Mouse (Mus musculus): ENCODE results near the gene Eid3. TPM values are rescaled to one million over a fixed set of nuclear protein-coding genes. Genes with fewer than 3 reads are reported as not detected.

Gene Eid3
- total RNA-seq (2021): 1 to 10 TPM; 1.9 to 2.5 TPM
- long read RNA-seq, experiment 1: 0 reads
- long read RNA-seq, experiment 2: 0 reads

DNA sequence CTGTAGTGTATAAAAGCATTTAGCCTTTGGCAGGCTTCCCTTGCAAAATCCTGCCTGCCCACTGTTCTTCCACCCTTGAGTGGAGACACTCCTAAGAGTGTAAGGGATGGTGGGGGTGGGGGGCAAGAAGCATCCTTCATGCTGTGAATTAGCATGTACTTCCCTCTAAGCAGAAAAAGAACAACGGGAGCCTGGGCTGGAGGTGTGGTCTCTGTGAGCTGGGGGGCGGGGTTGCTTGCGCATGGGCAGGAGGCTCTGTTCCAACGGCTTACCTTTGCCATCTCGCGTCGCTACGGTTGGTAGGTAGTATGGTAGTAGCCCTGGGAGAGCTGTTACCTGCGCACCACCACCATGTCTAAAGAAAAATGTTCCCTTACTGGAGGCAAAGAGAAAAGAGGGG is at the start of gene Eid3:
Eid3 (plus strand) TSS at position 271 of the 400 bp plus-strand sequence.
- DNase-seq: no peak

DNA sequence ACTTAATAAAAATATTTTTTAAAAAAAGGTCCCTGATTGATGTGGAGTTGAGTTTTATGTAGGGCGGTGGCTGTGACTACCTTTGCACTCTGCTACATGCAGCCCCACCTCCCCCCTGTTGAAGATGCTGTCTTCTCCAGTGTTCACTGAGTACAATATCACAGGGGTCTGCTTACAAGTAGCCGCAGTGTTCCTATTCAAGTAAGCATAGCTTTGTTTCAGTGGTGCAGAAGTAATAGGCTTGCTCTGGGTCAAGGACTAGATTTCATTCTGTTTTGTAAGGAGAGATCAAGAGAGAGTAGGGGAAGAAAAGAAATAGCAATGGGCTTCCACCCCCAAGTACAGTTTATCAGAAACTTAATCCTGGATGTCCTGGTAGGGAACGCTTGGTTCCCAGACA is 48.9 kb upstream of the Eid3 start:
- DNase-seq: no peak

DNA sequence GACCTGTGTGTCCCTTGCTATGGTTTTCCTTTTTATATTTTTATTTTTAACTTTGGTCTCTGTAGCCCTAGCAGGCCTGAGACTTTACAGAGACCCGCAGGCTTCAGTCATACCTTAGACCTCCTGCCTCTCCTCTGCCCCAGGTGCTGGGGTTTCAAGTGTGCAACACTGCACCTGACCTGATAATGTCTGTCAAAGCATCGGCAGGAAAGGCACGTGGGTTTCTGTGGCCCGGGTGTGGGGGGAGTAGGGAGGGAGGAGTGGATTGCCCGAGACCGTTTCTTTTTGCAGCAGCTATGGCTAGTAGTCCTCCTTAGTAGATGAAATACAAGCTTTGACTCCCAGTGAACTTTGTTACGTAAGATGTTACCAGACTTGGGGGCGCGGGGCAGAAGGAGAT is 48.5 kb upstream of the Eid3 start:
- DNase-seq: no peak

DNA sequence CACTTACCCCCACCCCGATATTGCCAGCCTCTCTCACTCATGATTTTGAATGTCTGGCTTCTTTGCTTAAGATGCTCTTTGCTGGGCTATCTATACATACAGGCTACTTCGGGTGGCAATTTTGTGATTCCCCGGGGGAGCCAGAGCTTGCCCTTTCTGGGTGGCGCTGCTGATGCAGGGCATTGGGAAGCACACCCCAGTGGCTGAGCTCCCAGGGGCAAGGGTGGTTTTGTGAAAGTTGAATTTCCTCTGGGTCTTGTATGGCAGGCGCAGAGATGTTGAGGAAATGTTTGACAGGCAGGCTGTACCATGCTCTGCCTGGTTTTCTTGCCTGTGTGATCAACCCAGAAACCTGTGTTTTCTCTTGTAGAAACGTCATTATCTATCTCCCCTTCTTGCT is 47.8 kb upstream of the Eid3 start:
- no peak for DNase-seq

DNA sequence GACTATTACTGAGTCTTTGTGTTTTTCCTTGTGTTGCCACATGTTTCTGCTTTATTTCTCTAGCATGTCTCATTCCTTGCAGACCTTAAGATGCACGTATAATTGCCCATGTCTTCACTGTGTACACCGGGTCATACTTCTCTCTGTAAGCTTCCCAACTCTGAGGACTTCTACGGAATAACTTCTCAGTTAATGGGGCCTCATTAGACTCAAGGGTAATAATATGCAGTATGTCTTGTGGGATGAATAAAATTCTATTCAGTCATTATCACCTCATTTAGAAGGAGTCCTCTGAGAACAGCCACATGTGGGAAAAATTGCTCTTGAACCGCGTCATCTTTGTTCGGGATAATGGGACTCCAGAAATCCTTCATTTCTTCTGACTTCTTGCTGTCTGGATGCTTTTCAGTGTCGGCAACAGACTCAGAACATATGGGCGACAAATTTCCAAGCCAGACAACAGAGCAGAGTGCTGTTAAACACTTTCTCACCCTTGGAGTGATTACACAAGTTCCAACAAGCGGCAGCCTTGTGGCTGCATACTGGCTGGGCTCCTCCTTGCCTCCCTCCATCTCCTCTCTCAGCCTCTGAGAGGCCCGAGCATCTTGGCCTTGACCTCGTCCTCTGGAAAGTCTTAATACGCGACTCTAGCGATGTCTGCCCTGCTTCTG is 43.2 kb upstream of the Eid3 start:
- DNase-seq: no peak

DNA sequence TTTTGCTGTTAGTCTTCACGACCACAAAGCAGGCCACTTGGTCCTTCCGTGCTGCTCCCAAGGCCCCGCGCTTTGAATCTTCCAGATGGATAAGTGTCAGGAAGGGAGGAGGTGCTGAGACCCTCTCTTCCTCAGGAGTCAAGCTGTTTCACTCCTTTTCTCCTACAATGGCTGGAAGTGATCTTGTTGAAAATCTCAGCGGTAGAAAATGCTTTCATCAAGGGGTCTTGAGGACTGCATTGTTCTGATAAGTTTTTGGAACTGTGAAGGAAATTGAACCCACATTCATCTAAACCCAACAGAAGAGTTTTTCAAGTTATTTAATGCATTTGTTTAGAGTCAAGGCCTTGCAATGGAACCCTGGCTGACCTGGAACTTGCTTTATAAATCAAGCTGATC is 42.6 kb upstream of the Eid3 start:
- no peak for DNase-seq

DNA sequence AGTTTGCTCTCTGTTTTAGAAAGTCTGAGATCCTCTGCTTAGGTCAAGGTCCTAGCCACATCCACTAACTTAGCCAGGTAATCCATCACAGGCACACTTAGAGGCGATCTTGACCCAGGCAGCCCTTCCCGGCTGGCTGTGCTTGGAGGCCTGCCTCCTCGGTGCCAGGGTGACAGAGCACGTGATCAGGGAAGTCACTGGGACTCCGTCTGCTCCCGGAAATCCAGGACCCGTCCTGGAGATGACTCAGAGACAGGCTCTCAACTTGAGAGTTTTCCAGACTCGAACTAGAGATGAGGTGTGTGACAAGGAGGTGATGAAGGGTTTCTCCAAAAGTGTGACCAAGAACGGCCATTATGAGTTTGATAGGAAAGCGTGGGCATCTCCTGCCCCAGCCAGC is 41.9 kb upstream of the Eid3 start:
- peak; percentile 36 to 61 for DNase-seq

DNA sequence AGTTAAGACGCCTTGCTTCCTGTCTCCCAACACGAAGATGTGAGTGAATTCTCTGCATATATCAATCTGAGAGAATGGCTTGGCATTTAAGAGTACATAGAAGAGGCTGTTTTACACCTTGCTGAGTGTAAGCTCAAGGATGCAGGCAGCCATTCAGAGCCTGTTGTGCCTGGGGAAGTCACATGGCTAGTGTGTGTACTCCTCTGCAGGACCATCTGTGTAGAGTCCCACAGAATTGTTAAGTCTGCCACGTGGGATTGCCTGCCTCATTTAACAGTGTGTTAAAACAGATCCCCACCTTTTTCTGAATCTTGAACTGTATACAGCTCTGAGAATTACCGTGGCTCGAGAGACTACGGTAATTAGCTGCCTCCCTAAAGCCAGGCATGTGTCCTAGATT is 39.9 kb upstream of the Eid3 start:
- no peak for DNase-seq

DNA sequence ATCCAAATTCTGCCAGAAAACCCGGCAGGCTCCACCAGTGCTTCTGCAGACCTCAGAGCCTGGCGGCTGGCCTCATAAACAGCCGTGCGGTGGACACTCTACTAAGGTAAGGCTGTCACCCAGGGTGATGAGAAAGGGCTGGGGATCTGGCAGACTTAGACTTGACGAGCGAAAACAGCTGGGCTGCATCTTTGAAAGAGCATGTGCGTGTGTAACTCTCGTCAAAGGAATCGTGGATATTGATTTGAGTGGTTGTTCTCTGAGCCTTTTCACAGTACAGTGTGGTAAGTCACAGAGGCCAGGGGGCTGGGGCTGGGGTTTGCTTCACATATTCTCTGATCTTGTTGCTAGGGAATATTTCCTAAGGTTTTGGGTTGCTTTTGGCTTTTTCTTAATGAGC is 32.5 kb upstream of the Eid3 start, which contains the start of gene Txnrd1:
Txnrd1 (plus strand) TSS at position 26 of the 400 bp plus-strand sequence.
- DNase-seq: no peak

DNA sequence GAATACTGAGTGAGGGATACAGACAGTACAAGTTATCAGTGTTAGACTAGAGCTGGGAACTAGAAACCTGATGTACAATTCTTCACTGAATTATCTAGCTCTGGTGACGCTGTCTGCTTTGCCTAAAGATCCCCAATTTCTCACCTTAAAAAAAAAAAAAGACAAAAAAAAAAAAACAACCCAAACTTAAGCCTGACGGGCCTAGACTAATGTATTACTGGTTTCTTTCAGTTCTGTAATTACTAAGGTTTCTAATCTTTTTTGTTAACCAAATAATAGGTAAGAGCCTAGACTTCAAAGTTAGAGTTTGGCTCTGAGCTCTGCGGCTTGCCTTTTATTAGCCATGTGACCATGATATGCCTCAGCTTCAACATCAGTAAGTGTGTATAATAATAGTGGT is 30.5 kb upstream of the Eid3 start:
- no peak for DNase-seq

DNA sequence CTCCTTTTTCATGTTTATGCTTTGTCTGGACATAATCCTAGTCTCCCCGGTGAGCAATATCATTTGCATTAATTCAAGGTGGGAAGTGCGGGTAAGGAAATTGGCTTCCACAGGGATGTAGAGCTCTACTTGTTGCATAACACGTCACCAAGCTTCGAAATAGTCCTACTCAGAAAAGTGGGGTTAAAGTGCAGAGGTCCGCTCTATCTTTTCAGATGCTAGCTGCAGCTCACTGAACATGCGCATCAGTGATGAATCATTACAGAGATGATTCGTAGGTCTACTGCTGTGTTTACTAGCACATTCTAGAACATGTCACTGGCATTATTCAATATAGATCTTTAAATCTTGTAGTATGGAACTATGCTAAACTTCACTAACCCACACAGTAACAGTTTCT is 28.0 kb upstream of the Eid3 start:
- no peak for DNase-seq

DNA sequence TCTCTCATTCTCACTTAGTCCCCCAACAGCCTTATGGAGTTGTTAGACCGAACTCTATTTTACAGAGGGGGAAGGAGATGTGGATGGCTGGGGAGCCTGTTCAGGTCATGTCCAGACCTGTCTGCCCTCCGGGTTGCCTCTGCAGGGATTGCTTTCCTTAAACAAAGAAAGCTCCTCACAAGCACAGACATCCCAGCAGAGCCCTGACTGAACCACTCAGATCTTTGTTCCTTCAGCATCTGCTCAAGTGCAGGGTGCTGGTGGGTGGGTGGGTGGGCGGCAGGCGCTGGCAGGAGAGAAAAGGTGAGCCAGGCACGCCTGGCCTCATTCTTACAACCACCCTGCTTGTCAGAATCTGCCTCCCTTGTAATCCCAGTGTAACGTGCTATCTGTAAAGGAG is 22.3 kb upstream of the Eid3 start:
- no peak for DNase-seq

DNA sequence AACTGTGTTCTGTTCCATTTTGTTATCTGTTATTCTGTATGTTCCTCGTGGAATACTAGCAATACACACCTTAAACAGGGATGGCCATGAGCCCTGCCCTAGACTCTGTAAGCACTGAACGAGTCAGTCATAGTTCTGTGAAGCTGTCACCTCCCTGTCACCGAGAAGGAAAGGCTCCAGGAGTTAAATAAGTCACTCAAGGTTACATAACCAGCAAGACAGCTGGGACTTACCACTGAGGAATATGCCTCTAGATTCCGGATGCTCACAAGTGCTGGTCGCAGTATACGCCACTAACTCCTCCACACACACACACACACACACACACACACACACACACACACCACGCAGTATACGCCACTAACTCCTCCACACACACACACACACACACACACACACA is 21.7 kb upstream of the Eid3 start:
- DNase-seq: no peak

DNA sequence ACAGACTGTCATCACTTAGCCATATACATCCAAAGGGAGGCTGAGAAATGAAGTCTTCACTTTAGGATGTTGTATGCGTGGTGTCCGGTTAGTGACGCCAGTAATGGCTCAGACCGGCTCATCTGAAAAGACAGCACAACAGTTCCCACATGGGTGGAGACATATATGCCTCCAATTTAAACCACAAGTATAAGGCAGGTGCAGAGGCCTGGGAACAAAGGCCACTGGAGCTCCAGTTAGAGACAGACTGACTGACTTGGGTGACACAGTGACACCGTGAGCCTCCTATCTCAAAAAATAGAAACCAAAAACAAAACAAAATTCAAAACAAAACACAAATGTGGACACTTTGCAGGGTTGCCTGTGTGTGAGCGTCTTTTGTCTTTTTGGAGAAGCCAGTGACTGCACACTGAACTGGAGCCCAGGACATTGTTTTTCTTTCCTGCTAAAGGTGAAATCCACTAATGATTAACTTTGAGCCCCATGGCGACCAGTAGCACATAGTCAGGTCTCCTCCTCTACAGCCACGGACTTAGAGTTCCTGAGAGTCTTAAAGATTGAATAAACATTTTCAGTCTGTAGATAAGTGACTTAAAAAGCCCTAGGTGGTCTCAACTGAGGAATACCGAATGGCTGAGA is 18.5 kb upstream of the Eid3 start:
- no peak for DNase-seq

DNA sequence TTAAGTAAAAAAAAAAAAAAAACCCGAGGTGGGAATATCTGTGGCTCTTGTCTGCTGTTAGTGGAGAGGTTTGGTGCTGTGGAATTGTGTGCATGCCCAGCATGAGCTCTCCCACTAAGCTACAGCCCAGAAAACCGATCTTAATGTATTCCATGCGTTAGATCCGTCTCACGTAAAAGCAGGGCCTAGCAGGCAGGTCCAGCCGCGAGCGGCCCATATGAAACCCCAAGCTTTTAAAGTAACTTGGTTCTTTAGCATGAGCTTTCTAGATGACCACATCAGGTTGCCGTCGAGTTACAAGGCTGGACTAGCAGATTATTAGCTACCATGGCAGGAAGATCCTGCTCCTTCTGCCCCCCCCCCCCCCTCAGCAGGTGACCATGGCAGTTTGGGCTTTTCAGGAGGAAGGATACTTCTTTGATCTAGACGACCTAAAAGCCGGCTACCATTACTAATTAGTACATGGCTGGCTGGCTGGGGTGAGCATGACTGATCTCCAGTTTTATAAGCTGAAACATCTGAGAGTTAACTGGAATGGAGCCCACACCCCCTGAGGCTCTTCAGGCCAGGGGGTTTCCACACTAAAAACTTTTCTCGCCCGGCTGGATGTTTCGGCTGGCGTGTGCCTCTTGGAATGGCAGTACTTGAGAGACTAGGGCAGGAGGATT is 16.6 kb upstream of the Eid3 start:
- no peak for DNase-seq

DNA sequence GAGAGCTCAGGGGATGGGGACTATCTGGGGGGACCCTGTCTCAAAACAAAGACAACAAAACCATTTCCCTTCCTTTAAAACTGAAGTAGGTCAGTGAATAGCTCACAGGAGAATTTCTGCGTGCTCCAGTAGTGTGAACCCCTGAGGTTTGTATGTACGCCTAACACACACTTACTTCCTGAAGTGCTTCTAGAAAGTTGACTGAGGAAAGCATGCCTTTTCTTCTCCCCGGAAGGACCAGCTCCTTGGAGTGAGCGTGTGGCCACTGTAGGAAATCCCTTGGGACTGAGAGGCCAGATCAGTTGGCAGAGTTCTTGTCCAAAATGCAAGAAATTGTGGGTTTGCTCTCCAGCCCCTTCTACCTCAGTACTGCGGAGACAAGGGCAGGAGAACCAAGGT is 16.1 kb upstream of the Eid3 start:
- DNase-seq: no peak

DNA sequence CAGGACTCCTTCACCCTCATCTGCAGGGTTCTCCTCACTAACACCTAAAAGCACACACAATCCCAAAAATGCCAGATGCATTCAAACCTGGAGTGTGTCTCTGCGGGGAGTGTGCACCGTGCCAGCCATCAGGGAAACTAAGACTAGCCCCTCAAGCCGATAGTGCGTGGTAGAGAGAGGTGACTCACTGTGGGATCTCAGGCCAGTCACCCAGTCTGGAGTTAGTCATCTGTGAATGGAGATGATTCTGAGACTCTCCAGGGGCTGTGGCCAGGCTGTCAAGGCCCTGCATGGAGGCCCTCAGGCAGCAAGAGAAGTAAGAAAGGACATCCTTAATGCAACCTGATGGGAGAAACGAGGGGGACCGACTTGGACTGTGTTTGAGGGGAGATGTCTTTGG is 14.7 kb upstream of the Eid3 start:
- DNase-seq: peak in 1 of 2 experiments; percentile 34

DNA sequence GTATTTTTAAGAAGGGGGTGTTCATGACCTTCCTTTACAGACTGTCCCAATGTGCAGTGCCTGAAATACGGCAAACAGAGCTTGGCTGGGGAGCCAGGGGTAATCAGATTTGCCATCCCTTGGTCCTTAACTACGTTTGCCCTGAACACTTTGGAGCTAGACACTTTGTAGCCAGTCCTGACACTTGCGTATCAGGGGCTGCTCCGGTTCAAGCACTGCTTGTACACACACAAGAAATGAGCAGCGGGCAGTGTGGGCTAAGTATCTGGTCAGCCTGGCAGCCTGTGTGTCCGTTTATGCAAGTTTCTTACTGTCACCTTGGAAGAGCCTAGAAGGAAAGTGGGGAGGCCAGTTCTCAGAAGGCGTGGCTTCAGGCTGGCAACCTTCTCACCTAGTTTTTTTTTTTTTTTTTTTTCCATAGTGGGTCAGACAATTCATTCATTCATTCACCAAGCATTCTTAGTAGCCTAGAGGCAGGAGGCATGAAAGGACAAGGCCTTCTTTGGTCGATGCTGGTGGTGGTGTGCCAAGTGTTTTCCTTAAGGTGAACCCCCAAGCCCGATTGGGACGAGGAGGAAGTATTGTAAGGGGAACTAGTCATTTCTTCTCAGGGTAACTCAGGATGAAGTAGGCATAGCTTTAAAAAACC is 8.3 kb upstream of the Eid3 start:
- no peak for DNase-seq

DNA sequence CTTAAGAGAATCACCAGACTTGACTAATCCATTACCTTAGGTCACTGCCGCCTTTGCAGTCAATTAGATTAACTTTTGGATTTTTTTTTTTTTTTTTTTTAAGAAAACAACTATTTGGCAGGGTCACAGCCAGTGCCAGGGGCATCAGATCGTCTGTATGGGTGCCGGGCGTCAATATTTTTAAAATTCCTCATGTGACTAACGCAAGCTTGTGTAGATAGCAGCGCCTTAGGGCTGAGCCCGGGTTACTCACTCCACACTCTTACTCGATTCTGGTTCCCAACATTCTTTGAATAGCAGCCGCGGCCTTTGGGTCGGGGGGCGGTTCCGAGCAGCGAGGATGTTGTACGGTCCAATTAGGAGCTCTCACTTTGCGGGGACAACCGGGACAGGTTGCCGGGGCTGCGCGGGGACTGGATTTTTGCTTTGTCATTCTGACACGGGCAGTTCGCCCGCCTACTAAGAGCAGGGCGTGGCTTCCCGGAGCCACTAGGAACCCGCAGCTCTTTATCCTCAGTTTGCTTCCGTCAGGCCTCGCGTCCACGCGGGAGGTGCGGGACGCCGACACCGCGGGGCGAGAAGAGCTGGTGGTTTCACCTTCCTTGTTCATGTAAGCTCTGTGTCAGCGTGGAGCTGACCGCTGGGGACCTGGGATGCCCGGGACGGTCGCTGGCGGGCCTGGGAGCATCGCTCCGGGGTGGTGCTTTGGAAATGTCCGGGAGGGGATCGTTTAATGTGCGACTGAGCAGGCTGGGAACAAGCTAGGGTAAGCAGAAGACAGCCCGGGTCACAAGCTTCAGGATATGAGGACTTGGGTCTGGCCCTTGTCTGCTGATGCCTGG is 7.5 kb upstream of the Eid3 start:
- peak; percentile 95 for DNase-seq

DNA sequence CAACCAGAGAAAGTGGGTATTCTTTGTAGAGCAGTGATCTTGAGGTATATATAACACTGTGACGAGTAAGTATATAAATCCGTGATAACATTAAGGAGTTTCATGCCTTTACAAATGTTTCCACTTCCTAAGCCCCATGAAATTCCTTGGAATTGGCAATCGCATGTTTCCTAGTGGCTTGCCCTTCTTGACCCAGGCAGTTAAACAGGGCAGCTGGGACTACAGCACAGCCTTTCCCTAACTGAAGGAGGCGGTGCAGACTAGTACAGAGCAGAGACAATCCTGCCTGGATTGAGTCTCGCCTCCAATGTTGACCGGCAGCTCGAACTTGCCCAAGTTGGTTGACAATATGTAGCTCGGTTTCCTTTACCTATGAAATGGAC is 6.9 kb upstream of the Eid3 start:
- DNase-seq: peak in 1 of 2 experiments; percentile 39

DNA sequence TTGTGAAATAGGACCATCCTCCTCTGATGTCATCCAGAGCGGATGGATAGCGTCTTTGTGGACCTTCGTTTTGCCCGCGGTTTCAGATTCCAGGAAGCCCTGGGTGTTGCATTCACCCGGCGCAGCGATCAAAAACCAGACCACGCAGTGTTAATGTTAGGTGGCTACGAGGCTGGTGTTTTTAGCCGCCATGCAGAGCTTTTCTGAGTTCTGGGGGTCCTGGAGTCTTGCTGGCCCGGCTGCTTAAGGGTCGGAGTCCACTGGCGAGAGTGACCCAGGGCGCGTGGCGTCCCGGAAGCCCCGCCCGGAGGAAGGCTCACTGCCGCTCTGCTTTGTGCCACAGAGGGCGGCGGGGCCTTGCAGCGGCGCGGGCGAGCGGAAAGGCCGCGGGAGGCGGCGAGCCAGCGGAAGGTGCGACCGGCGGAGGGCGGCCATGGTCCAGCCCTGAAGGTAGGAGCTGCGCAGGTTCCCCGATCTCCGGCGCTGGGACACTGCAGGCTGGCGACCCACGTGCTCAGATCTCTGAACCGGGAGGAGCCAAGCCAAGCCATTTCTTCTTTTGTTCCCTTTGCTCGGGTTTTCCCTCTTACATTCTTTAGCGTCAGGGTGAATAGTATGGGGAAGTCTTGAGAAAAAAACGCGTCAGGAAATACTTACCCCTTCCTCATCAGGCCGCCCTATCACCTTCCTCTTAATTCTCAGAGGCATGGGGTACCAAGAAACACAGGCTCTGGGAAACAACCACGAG is 6.1 kb upstream of the Eid3 start:
- DNase-seq: peak; percentile 85 to 88
